Mouse (Mus musculus): ENCODE results near the gene Plrg1.

DNA sequence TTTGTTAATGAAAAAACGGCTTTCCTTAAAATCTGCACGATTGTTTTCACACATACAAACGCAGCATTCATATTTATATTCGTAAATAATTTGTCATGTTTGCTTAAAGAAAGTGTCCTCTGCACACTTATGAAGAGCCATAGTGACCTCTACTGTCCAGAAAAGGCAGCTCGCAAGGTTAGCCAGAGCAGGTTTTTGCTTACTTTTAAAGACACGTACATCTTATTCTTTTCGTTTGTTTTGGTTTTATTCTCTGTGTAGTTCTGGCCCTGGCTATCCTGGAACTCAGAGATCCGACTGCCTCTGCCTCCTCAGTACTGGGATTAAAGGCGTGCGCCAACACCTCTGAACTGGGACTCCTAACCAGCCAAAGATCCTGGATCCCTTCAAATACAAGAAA is 1.6 kb upstream of the Plrg1 start:
- TF ChIP-seq POLR2A (IDR thresholded peaks at IDR 0.05; ENCODE audit: low read depth, low read length) (no peak), CTCF (IDR thresholded peaks at IDR 0.05; ENCODE audit: extremely low read depth, insufficient read depth, insufficient read length, insufficient replicate concordance) (peak; percentile 7; the same call in 1 of the 2 replicates)

Measured in spleen, adult 2 months (tissue).